Mouse (Mus musculus): ENCODE results near the gene Esr1.

DNA sequence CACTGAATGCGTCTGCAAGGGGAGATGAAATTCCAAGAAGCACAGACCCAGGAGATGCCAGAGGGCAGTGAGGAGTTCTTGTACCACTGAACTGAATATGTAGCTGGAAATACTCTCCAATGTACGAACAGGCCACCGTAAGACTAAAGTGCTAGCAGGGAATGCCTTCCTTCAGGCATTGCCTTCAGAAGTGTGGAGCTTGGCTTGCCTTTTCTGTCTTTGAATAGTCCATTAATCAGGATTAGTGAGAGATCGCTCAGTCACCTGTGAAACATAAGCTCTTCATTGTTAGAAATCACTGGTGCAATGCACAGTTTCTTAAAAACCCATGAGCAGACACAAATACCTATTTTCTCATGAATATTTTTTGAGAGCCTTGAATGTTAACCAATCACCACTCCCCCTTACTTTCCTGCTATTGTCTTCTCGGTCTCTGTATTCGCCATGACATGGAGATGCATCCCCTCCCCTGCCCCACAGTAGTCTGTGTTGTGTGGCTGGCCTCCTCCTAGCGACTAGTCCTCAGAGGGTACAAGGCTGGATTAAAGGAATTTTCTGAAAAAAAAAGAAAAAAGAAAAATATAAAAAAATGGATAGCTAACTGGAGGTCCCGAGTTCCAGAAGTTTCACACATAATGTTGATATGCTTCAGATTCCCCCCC lies 263.8 kb downstream of the Esr1 start:
- no peak for TF ChIP-seq CTCF (IDR thresholded peaks at IDR 0.05; ENCODE audit: insufficient read depth, low read length)
- no peak for TF ChIP-seq POLR2A (IDR thresholded peaks at IDR 0.05; ENCODE audit: borderline replicate concordance, extremely low read depth, low read depth, low read length)
